Mouse (Mus musculus) kidney, embryonic 16.5 days (tissue): Measurements from ENCODE around the gene Zscan2. TPM values are rescaled to one million over a fixed set of nuclear protein-coding genes. Genes with fewer than 3 reads are reported as not detected.

Experiments
- ATAC-seq: fragments of 200-750 bp; cut with Nextera tagmentation; 2 replicates; pipeline ENCODE4 v1.8.0; 2017; ENCODE audit warnings: moderate TSS enrichment; ENCODE audit not compliant: low FRiP score, low TSS enrichment
- H3K27ac ChIP-seq: fragments of 300-500 bp; sonication (generic); 2 replicates; pipeline ENCODE4 v1.5.1; 2014; ENCODE audit warnings: low read length
- H3K27me3 ChIP-seq: fragments of 300-500 bp; sonication (generic); 2 replicates; pipeline ENCODE4 v1.6.1; 2014; ENCODE audit warnings: low read length, control low read depth, mixed read lengths; ENCODE audit not compliant: insufficient read depth
- H3K36me3 ChIP-seq: fragments of 300-500 bp; sonication (generic); 2 replicates; pipeline ENCODE4 v1.6.1; 2014; ENCODE audit warnings: low read length, control low read depth, mixed read lengths; ENCODE audit not compliant: insufficient read depth
- H3K4me1 ChIP-seq: fragments of 300-500 bp; sonication (generic); 2 replicates; pipeline ENCODE4 v1.6.1; 2014; ENCODE audit warnings: low read length, control low read depth, mixed read lengths; ENCODE audit not compliant: insufficient read depth
- H3K4me2 ChIP-seq: fragments of 300-500 bp; sonication (generic); replicated peaks from 2 replicates; pipeline ENCODE4 v1.6.1; 2014; ENCODE audit warnings: low read depth, low read length
- H3K4me3 ChIP-seq: fragments of 300-500 bp; sonication (generic); 2 replicates; pipeline ENCODE4 v1.5.1; 2014; ENCODE audit warnings: mild to moderate bottlenecking, low read length
- H3K9ac ChIP-seq: fragments of 300-500 bp; sonication (generic); replicated peaks from 2 replicates; pipeline ENCODE4 v1.6.1; 2014; ENCODE audit warnings: low read length
- H3K9me3 ChIP-seq: fragments of 300-500 bp; sonication (generic); 2 replicates; pipeline ENCODE4 v1.6.1; 2016; ENCODE audit warnings: low read length, control low read depth
- WGBS: fragments of 180-500 bp; shearing (Covaris S2); extraction: QIAGEN DNeasy Blood & Tissue Kit; methylation state at CpG from one replicate; pipeline ENCODE4 v1.1.7; 2014; 5-methylcytosine and 5-hydroxymethylcytosine counted together
- polyA plus RNA-seq: library from polyadenylated mRNA; unstranded; fragments of >200 nt; fragmentation: Nextera tagmentation; extraction: Ambion mirVana; gene quantifications from 2 replicates; pipeline ENCODE4 v1.2.1, GENCODE M21; 2015

The Zscan2 gene
- polyA plus RNA-seq, 1 experiment from 2014 or later, result 3.0 TPM

DNA sequence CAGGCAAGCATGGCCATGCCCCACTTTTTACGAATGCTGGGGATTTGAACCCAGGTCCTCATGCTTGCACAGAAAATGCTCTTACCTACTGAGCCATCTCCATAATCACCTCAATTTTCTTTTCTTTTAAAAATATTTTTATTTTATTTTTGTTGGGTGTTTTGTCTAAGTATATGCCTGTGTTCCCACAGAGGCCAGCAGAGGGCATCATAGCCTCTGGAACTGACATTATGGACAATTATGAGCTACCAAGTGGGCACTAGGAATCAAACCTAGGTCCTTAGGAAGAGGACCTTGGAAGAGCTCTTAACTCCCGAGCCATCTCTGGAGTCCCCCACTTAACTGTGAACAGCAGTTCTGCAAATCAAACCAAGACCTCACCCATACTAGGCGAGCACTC is 7.5 kb upstream of the Zscan2 start:
- Histone ChIP-seq H3K4me2 (no peak overlapping the region), H3K27ac (no peak overlapping the region), H3K9me3 (no peaks in the 10 kb centered on the region), H3K9ac (no peak overlapping the region), H3K4me3 (no peak overlapping the region), H3K4me1 (no peaks in the 10 kb centered on the region), H3K36me3 (no peaks in the 10 kb centered on the region), H3K27me3 (no peaks in the 10 kb centered on the region)
- no peak for ATAC-seq
- 96% methylated on average over 3 of the region's 3 CpGs for WGBS

DNA sequence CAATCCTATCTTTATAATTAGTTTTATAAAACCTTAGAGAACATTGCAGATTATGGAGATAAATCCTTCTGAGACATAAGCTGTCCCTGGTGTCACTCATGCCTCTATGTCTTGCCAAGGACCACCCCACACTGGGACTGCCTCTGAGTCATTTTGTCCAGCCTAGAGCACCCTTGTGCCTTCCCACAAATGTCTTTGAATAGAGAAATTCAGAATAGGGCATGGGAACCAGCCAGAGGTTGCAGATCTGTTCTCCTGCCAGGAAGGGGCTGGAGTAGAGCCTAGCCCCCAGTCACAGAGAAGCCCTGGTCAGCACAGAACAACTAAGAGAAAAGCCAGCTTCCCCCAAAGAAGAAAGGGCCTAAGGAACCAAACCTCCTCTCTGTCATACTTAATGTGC is 5.4 kb upstream of the Zscan2 start:
- Histone ChIP-seq H3K4me2 (no peak overlapping the region), H3K9me3 (no peaks in the 10 kb centered on the region), H3K36me3 (no peaks in the 10 kb centered on the region), H3K27me3 (no peaks in the 10 kb centered on the region), H3K4me1 (no peaks in the 10 kb centered on the region), H3K4me3 (no peak overlapping the region), H3K9ac (no peak overlapping the region), H3K27ac (no peak overlapping the region)
- no peak for ATAC-seq

DNA sequence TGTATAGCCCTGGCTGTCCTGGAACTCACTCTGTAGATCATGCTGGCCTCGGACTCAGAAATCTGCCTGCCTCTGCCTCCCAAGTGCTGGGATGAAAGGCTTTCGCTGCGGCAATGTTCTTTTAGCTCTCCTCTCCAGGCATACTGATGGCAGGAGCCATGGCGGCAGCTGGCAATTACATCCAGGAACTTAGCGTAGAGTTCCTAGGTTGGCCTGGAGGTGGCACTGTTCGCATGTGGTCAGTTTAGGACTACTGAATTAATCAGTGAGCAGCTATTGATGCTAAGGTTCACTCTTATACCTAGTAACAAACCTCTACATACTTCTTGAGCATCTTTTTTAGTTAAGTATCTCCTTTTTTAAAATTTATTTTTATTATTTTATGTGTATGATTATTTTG is 3.5 kb upstream of the Zscan2 start:
- Histone ChIP-seq H3K36me3 (no peaks in the 10 kb centered on the region), H3K4me2 (no peak overlapping the region), H3K4me1 (peaks cover 8% of the 10 kb centered on the region), H3K9me3 (no peaks in the 10 kb centered on the region), H3K4me3 (no peak overlapping the region), H3K27me3 (no peaks in the 10 kb centered on the region), H3K9ac (no peak overlapping the region), H3K27ac (no peak overlapping the region)
- ATAC-seq, result peak; percentile 9; the same call in 1 of the 2 replicates
- 28% methylated on average over 6 of the region's 6 CpGs for WGBS

GRCm38 (mm10) chr7:80860227-80860626 is 493 bp upstream of the Zscan2 start:
- Histone ChIP-seq H3K27me3 (no peaks in the 10 kb centered on the region), H3K4me1 (peaks cover 33% of the 10 kb centered on the region), H3K9me3 (no peaks in the 10 kb centered on the region), H3K4me2 (peak overlapping the region; percentile 74), H3K27ac (no peak overlapping the region), H3K9ac (peak overlapping the region; percentile 66), H3K4me3 (peak overlapping the region; percentile 88), H3K36me3 (peaks cover 8% of the 10 kb centered on the region; the same call in 1 of the 2 replicates)
- WGBS, result under 1% methylated on average over 13 of the region's 13 CpGs
- peak; percentile 63 for ATAC-seq

- H3K36me3 ChIP-seq, result peaks cover 21% of the 10 kb centered on the region; the same call in 1 of the 2 replicates
- no peak overlapping the region for H3K4me2 ChIP-seq
- H3K4me3 ChIP-seq, result no peak overlapping the region
- no peaks in the 10 kb centered on the region for H3K9me3 ChIP-seq
- H3K9ac ChIP-seq, result no peak overlapping the region
- peaks cover 50% of the 10 kb centered on the region for H3K4me1 ChIP-seq
- ATAC-seq, result no peak
- WGBS, result 96% methylated on average over 2 of the region's 2 CpGs
- H3K27ac ChIP-seq, result no peak overlapping the region
- no peaks in the 10 kb centered on the region for H3K27me3 ChIP-seq
Measured at GRCm38 (mm10) chr7:80862475-80862874, 1.8 kb downstream of the Zscan2 start.

- Histone ChIP-seq H3K36me3 (peaks cover 32% of the 10 kb centered on the region), H3K4me3 (no peak overlapping the region), H3K4me1 (peaks cover 50% of the 10 kb centered on the region), H3K4me2 (no peak overlapping the region), H3K9ac (no peak overlapping the region), H3K27ac (no peak overlapping the region), H3K9me3 (no peaks in the 10 kb centered on the region), H3K27me3 (no peaks in the 10 kb centered on the region)
- no peak for ATAC-seq
- WGBS, result 79% methylated on average over 5 of the region's 5 CpGs
Measured at GRCm38 (mm10) chr7:80863520-80863919, 2.8 kb downstream of the Zscan2 start.

GRCm38 (mm10) chr7:80864151-80864550 is 3.4 kb downstream of the Zscan2 start:
- no peak for ATAC-seq
- Histone ChIP-seq H3K27me3 (no peaks in the 10 kb centered on the region), H3K4me3 (no peak overlapping the region), H3K9ac (no peak overlapping the region), H3K27ac (no peak overlapping the region), H3K9me3 (no peaks in the 10 kb centered on the region), H3K36me3 (peaks cover 36% of the 10 kb centered on the region), H3K4me1 (peaks cover 50% of the 10 kb centered on the region), H3K4me2 (no peak overlapping the region)
- WGBS, result 68% methylated on average over 1 of the region's 1 CpGs

DNA sequence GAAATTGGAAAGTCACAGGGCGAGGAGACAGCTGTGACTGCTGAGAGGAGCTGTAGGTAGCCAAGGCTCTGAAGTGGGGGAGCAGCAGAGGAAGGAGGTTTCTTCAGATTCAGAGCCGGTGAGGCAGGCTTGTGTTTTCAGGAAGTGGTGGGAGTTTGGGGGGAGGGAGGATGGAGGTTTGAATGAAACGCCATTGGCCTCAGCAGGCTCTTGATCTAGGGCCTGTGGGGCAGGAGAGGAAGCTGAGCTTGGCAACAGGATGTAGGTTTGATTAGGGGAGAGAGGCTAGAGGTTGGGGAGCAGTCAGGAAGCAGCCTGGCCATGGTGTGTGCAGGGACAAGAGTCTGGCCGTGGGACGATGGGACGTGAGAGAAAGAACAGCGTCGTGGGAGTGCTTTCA is 4.1 kb downstream of the Zscan2 start:
- Histone ChIP-seq H3K27ac (peak overlapping the region; percentile 54), H3K4me3 (no peak overlapping the region), H3K9ac (0 out of 2 replicates have a peak overlapping the region, but pooled peaks have one; percentile 44), H3K4me1 (peaks cover 50% of the 10 kb centered on the region), H3K36me3 (peaks cover 39% of the 10 kb centered on the region), H3K27me3 (no peaks in the 10 kb centered on the region), H3K9me3 (no peaks in the 10 kb centered on the region), H3K4me2 (no peak overlapping the region; the same call in 1 of the 2 replicates)
- ATAC-seq, result no peak
- 56% methylated on average over 8 of the region's 8 CpGs for WGBS

- Histone ChIP-seq H3K36me3 (peaks cover 44% of the 10 kb centered on the region), H3K27me3 (no peaks in the 10 kb centered on the region), H3K4me2 (no peak overlapping the region), H3K9ac (no peak overlapping the region), H3K9me3 (no peaks in the 10 kb centered on the region), H3K27ac (peak overlapping the region; percentile 89), H3K4me1 (peaks cover 50% of the 10 kb centered on the region), H3K4me3 (no peak overlapping the region)
- no peak for ATAC-seq
- WGBS, result 86% methylated on average over 7 of the region's 7 CpGs
Measured at GRCm38 (mm10) chr7:80865521-80865920, 4.8 kb downstream of the Zscan2 start.

DNA sequence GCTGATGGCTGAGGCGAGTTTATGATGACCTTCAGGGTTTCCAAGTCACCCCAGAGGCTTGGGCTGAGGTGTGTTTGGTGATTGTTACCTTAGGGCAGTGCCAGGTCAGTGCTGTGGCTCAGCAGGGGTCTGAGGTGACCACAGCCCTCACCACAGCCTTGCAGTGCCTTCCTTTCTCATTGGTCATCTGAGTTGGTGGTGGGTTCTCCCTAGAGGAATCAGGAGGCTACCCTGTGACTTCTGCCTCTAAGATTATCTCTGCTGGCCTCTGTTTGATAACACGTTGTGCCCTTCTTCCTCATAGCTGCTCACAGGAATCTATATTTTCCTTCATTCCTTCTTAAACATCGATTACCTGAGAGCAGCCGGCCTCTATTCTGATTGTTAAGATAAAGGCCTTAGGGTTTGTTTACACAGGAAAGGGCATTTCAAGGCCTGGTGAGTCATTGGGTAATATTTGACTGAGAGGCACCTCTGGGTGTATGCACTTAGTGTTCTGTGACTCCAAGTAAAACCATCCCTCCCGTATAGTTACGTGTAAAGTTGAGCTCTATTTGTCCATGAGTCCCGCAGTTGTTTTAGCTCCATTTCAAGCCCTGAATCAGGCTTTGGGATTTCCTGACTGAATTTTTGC is 5.9 kb downstream of the Zscan2 start:
- Histone ChIP-seq H3K36me3 (peaks cover 51% of the 10 kb centered on the region), H3K4me1 (peaks cover 48% of the 10 kb centered on the region), H3K27ac (peak overlapping the region; percentile 89), H3K4me3 (no peak overlapping the region), H3K9me3 (no peaks in the 10 kb centered on the region), H3K9ac (peak overlapping the region; percentile 46; the same call in 1 of the 2 replicates), H3K4me2 (peak overlapping the region; percentile 23), H3K27me3 (no peaks in the 10 kb centered on the region)
- ATAC-seq, result peak; percentile 62; the same call in 1 of the 2 replicates
- WGBS, result 62% methylated on average over 7 of the region's 7 CpGs
